Mouse (Mus musculus) cerebellum, adult 2 months (tissue): Measurements from ENCODE around the gene Entpd4b.
"Not testable (repeated sequence)": the region's sequence is repeated elsewhere in the genome, so short reads cannot be mapped to it uniquely, and the experiment has no call there.

ENCODE experiments used
- CTCF ChIP-seq: fragments of 200-500 bp; IDR thresholded peaks from 2 replicates; pipeline ENCODE4 v1.5.1; 2011; ENCODE audit warnings: low read depth, mild to moderate bottlenecking, control low read depth, low read length, moderate library complexity, borderline replicate concordance; ENCODE audit not compliant: insufficient read depth
- POLR2A ChIP-seq: fragments of 200-500 bp; IDR thresholded peaks from 2 replicates; pipeline ENCODE4 v1.6.1; 2011; ENCODE audit warnings: low read length, control low read depth, borderline replicate concordance; ENCODE audit not compliant: insufficient read depth

GRCm38 (mm10) chr14:69507000-69507399 is 48.2 kb upstream of the Entpd4b start:
- not testable (repeated sequence) for TF ChIP-seq CTCF, POLR2A
